Mouse (Mus musculus) splenic B cell, adult 2 months (primary cell): ENCODE measurements around the gene Klf9.

Experiments
- DNase-seq: peaks from one replicate; pipeline ENCODE4 v3.0.0-alpha.2; 2011; ENCODE audit warnings: low read depth, low spot score
- H3K27me3 ChIP-seq: 2 replicates; pipeline ENCODE4 v1.6.1; 2012; ENCODE audit warnings: mild to moderate bottlenecking, low read length, moderate library complexity, mixed read lengths; ENCODE audit not compliant: control insufficient read depth, poor library complexity, insufficient read depth, severe bottlenecking
- H3K36me3 ChIP-seq: 2 replicates; pipeline ENCODE4 v1.6.1; 2012; ENCODE audit warnings: mild to moderate bottlenecking, low read length, moderate library complexity, mixed read lengths; ENCODE audit not compliant: control insufficient read depth, poor library complexity, insufficient read depth, severe bottlenecking

The Klf9 gene

DNA sequence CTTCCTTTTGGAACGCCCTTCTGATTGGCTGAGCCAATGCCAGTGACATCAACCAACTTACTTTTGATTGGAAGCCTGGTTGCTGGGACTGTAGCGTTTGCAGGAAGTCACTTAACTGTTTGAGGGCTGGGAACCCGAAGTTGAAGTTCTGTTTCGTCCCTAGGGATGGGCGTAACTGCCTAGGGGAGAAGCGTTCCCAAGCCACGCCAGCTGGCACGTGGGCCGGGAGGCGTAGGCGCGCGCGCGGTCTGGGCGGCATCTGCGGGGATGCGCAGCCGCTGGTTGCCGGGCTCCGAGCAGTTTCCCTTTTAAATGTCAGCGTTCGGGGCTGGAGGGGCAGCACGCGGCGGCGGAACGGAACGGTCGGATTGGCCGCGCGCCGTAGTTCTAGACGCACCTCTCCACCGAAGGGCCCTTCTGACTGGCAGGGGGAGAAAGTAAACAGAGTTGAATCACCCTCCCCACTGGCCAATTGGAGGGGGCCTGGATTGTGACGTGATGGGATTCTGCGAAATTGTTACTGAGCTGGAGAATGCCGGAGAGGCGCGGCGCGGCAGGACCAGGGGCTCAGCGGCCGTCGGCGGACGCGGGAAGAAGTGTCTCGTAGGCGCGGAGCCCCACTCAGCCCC, at the start of gene Klf9:
Klf9 (plus strand) TSS at position 538 of the 629 bp plus-strand sequence.
- DNase-seq, result peak; percentile 93
- Histone ChIP-seq H3K36me3 (no peaks in the 10 kb centered on the region), H3K27me3 (no peaks in the 10 kb centered on the region)

DNA sequence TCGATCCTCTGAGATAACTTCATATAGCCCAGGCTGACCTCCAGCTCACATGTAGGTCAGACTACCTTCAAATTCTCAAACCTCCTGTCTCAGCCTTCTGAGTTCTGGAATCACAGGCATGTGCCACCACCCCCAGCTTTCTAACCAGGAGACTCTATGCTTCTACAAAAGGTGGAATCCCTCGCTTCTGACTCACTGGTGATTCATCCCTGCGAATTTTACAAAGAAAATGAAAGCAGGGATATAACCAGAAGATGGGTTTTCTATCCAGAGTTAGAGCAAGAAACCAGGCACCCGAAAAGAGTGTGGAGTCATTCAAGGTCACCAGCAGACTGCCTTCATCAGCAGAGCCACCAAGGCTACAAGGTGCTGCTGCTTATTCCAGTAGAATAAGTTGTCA, 49.4 kb upstream of the Klf9 start:
- no peaks in the 10 kb centered on the region for H3K27me3 ChIP-seq
- no peaks in the 10 kb centered on the region for H3K36me3 ChIP-seq
- no peak for DNase-seq

GRCm38 (mm10) chr19:23093548-23093947, 47.5 kb upstream of the Klf9 start:
- no peaks in the 10 kb centered on the region for H3K36me3 ChIP-seq
- DNase-seq, result no peak
- no peaks in the 10 kb centered on the region for H3K27me3 ChIP-seq

GRCm38 (mm10) chr19:23094906-23095305, 46.1 kb upstream of the Klf9 start:
- DNase-seq, result no peak
- Histone ChIP-seq H3K27me3 (no peaks in the 10 kb centered on the region), H3K36me3 (no peaks in the 10 kb centered on the region)

- Histone ChIP-seq H3K36me3 (no peaks in the 10 kb centered on the region), H3K27me3 (no peaks in the 10 kb centered on the region)
- no peak for DNase-seq
Observed at GRCm38 (mm10) chr19:23106859-23107258, 34.2 kb upstream of the Klf9 start.

DNA sequence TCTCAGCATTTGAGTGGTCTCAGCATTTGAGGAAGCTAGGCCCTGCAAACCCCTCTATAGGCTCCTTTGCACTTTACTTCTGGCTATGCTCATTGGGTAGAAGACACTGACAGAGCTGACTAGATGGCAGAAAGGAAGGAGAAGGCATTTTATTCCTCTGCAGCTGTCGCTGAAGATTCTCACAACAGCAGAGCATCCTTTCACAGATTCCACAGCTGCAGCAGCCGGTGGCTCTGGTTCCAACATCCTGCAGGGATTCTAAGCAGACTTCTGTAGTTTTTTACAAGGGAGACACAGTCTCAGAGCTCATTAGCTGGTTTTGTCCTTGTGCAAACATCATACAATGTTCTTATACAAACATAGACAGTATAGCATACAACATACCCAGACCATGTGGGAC, 33.7 kb upstream of the Klf9 start:
- H3K36me3 ChIP-seq, result no peaks in the 10 kb centered on the region
- no peak for DNase-seq
- H3K27me3 ChIP-seq, result no peaks in the 10 kb centered on the region

DNA sequence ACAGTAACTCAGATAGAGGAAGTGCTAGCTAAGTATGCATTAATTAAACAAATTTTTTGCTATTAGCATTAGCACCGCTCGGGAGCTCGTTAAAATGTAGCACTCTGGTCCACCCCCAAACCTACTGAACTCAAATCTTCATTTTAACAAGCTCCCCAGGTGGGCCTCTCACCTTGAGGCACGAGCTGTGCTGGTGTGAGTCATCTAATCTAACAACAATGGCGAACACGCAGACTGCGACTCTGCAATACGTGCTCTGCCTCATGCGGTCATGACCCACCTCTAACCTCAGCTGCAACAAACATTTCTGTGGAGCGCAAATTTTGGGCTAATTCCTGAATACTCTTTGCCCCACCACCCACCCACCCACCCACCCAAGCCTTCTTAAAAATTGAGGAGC, 19.2 kb upstream of the Klf9 start:
- Histone ChIP-seq H3K27me3 (no peaks in the 10 kb centered on the region), H3K36me3 (no peaks in the 10 kb centered on the region)
- DNase-seq, result no peak

GRCm38 (mm10) chr19:23124023-23124550, 16.9 kb upstream of the Klf9 start:
- no peaks in the 10 kb centered on the region for H3K36me3 ChIP-seq
- DNase-seq, result no peak
- H3K27me3 ChIP-seq, result no peaks in the 10 kb centered on the region

GRCm38 (mm10) chr19:23125227-23126150, 15.5 kb upstream of the Klf9 start:
- no peaks in the 10 kb centered on the region for H3K36me3 ChIP-seq

DNA sequence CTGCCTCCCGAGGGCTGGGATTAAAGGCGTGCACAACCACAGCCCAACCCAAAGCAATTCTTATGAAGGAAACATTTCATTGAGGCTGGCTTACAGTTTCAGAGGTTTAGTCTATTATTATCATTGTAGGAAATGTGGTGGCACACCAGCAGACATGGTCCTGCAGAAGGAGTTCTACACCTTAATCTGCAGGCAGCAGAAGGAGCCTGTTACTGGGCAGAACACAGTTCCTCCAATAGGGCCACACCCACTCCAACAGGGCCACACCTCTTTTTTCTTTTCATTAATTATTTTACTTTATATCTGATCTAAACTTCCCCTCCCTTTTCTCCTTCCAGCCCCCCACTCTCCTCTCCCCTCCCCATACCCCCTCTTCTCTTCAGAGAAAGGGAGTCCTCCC, 11.1 kb upstream of the Klf9 start:
- Histone ChIP-seq H3K27me3 (no peaks in the 10 kb centered on the region), H3K36me3 (no peaks in the 10 kb centered on the region)
- DNase-seq, result no peak

More at GRCm38 (mm10) chr19:23125227-23126150, 15.5 kb upstream of the Klf9 start:
- no peak for DNase-seq
- H3K27me3 ChIP-seq, result no peaks in the 10 kb centered on the region

GRCm38 (mm10) chr19:23132106-23132635, 8.9 kb upstream of the Klf9 start:
- DNase-seq, result no peak
- H3K27me3 ChIP-seq, result no peaks in the 10 kb centered on the region
- H3K36me3 ChIP-seq, result no peaks in the 10 kb centered on the region

GRCm38 (mm10) chr19:23132720-23133426, 8.2 kb upstream of the Klf9 start:
- no peaks in the 10 kb centered on the region for H3K36me3 ChIP-seq
- no peak for DNase-seq
- H3K27me3 ChIP-seq, result no peaks in the 10 kb centered on the region

- no peak for DNase-seq
- Histone ChIP-seq H3K27me3 (no peaks in the 10 kb centered on the region), H3K36me3 (no peaks in the 10 kb centered on the region)
Observed at GRCm38 (mm10) chr19:23133427-23134094, 7.5 kb upstream of the Klf9 start.

DNA sequence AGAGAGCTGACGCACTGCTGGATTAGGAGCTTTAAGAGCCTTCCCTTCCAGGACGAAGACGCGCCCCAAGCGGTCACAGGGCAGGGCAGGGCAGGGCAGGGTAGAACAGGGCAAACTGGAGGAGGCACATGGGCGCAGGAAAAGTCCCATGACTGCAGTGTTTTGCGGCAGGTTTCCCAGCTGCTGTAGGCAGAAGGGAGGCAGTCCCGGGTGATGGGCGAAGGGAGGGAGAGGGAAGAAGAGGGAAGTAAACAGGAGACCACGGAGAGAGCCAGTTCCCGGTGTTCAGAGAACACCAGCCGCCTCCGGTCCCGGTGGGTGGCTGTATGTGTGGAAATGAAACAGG, 7.0 kb upstream of the Klf9 start:
- peak; percentile 29 for DNase-seq

More for the DNA sequence above, 7.0 kb upstream of the Klf9 start:
- no peaks in the 10 kb centered on the region for H3K27me3 ChIP-seq
- no peaks in the 10 kb centered on the region for H3K36me3 ChIP-seq
